Mouse (Mus musculus) MEL (cell line): ENCODE data around the gene Mbnl1. TPM values are rescaled to one million over a fixed set of nuclear protein-coding genes. Genes with fewer than 3 reads are reported as not detected.

Experiments
- DNase-seq: peaks from one replicate; pipeline ENCODE4 v3.0.0; 2011; ENCODE audit warnings: low read depth, low spot score
- H3K27ac ChIP-seq: 2 replicates; pipeline ENCODE4 v1.5.1; 2012; ENCODE audit warnings: low read depth, mild to moderate bottlenecking, control low read depth, low read length, moderate library complexity; ENCODE audit not compliant: control insufficient read depth
- H3K27me3 ChIP-seq, 2 experiments: fragments of 150-350 bp in 1 of 2; sonication (generic) in 1 of 2; 2 replicates each; pipeline ENCODE4 v1.6.1; 2012; ENCODE audit warnings: low read length in 2 of 2, mild to moderate bottlenecking in 2 of 2, improper control_type of control experiment in 1 of 2, moderate library complexity in 1 of 2; ENCODE audit not compliant: insufficient read depth in 2 of 2, control insufficient read depth in 1 of 2
- H3K36me3 ChIP-seq, 2 experiments: 2 replicates each; pipeline ENCODE4 v1.6.1; 2012 to 2014; ENCODE audit warnings: low read length in 2 of 2, improper control_type of control experiment in 1 of 2, inconsistent platforms in 1 of 2, mild to moderate bottlenecking in 1 of 2; ENCODE audit not compliant: insufficient read depth in 2 of 2, control insufficient read depth in 1 of 2
- H3K4me1 ChIP-seq, 2 experiments: fragments of 150-350 bp in 1 of 2; sonication (generic) in 1 of 2; 2 replicates each; pipeline ENCODE4 v1.6.1; 2012; ENCODE audit warnings: low read length in 2 of 2, improper control_type of control experiment in 1 of 2, mild to moderate bottlenecking in 1 of 2; ENCODE audit not compliant: insufficient read depth in 2 of 2, control insufficient read depth in 1 of 2
- H3K4me3 ChIP-seq, 2 experiments: fragments of 150-350 bp in 1 of 2; sonication (generic) in 1 of 2; 2 replicates each; pipeline ENCODE4 v1.5.1; 2012; ENCODE audit warnings: low read depth in 2 of 2, low read length in 2 of 2, mild to moderate bottlenecking in 2 of 2, moderate library complexity in 2 of 2, control low read depth in 1 of 2, improper control_type of control experiment in 1 of 2; ENCODE audit not compliant: control insufficient read depth in 1 of 2, insufficient read depth in 1 of 2
- H3K79me2 ChIP-seq: 2 replicates; pipeline ENCODE4 v1.6.1; 2012; ENCODE audit warnings: mild to moderate bottlenecking, low read length, moderate library complexity; ENCODE audit not compliant: control insufficient read depth, poor library complexity, insufficient read depth
- H3K9ac ChIP-seq: 2 replicates; pipeline ENCODE4 v1.6.1; 2012; ENCODE audit warnings: low read depth, mild to moderate bottlenecking, control low read depth, low read length, moderate library complexity; ENCODE audit not compliant: control insufficient read depth, poor library complexity, severe bottlenecking
- H3K9me3 ChIP-seq: fragments of 150-350 bp; sonication (generic); replicated peaks from 2 replicates; pipeline ENCODE4 v1.6.1; 2012; ENCODE audit warnings: mild to moderate bottlenecking, low read length, improper control_type of control experiment, moderate library complexity; ENCODE audit not compliant: insufficient read depth
- BHLHE40 ChIP-seq: IDR thresholded peaks from 2 replicates; pipeline ENCODE4 v1.6.1; 2012; ENCODE audit warnings: low read depth, mild to moderate bottlenecking, inconsistent platforms, low read length, improper control_type of control experiment, borderline replicate concordance
- CHD1 ChIP-seq: IDR thresholded peaks from 2 replicates; pipeline ENCODE4 v1.6.1; 2012; ENCODE audit warnings: low read depth, mild to moderate bottlenecking, inconsistent platforms, low read length, improper control_type of control experiment
- CTCF ChIP-seq, 3 experiments: IDR thresholded peaks in 2 of 3; conservative IDR thresholded peaks in 1 of 3; 2 replicates each; pipeline ENCODE4 v1.5.1; 2011 to 2012; ENCODE audit warnings: low read length in 3 of 3, low read depth in 2 of 3, mild to moderate bottlenecking in 2 of 3, improper control_type of control experiment in 1 of 3, inconsistent platforms in 1 of 3, mixed read lengths in 1 of 3, moderate library complexity in 1 of 3; ENCODE audit not compliant: control insufficient read depth in 1 of 3, insufficient read depth in 1 of 3, poor library complexity in 1 of 3, severe bottlenecking in 1 of 3
- ELF1 ChIP-seq: IDR thresholded peaks from 2 replicates; pipeline ENCODE4 v1.6.1; 2014; ENCODE audit warnings: low read depth, mild to moderate bottlenecking, inconsistent platforms, low read length, improper control_type of control experiment, moderate library complexity
- MAX ChIP-seq: IDR thresholded peaks from 2 replicates; pipeline ENCODE4 v1.6.1; 2011; ENCODE audit warnings: low read length, improper control_type of control experiment
- MAZ ChIP-seq: IDR thresholded peaks from 2 replicates; pipeline ENCODE4 v1.6.1; 2012; ENCODE audit warnings: low read depth, mild to moderate bottlenecking, inconsistent platforms, low read length, improper control_type of control experiment
- MYC ChIP-seq: IDR thresholded peaks from 2 replicates; pipeline ENCODE4 v1.6.1; 2011; ENCODE audit warnings: low read depth, mild to moderate bottlenecking, low read length, improper control_type of control experiment, moderate library complexity
- NELFE ChIP-seq: IDR thresholded peaks from 2 replicates; pipeline ENCODE4 v1.6.1; 2011; ENCODE audit warnings: low read depth, low read length, improper control_type of control experiment
- POLR2AphosphoS5 ChIP-seq: IDR thresholded peaks from 2 replicates; pipeline ENCODE4 v1.6.1; 2012; ENCODE audit warnings: low read depth, borderline replicate concordance, mild to moderate bottlenecking, inconsistent platforms, low read length, moderate library complexity, mixed read lengths
- RAD21 ChIP-seq: IDR thresholded peaks from 2 replicates; pipeline ENCODE4 v1.6.1; 2011; ENCODE audit warnings: mild to moderate bottlenecking, low read depth, low read length, improper control_type of control experiment
- SIN3A ChIP-seq: IDR thresholded peaks from 2 replicates; pipeline ENCODE4 v1.6.1; 2012; ENCODE audit warnings: low read length, improper control_type of control experiment, inconsistent platforms
- TBP ChIP-seq: IDR thresholded peaks from 2 replicates; pipeline ENCODE4 v1.8.0; 2011; ENCODE audit warnings: low read depth, low read length, improper control_type of control experiment
- UBTF ChIP-seq: IDR thresholded peaks from 2 replicates; pipeline ENCODE4 v1.6.1; 2012; ENCODE audit warnings: low read depth, mild to moderate bottlenecking, inconsistent platforms, low read length, improper control_type of control experiment, moderate library complexity, borderline replicate concordance; ENCODE audit not compliant: insufficient read depth
- ZKSCAN1 ChIP-seq: IDR thresholded peaks from 2 replicates; pipeline ENCODE4 v1.6.1; 2012; ENCODE audit warnings: low read depth, mild to moderate bottlenecking, inconsistent platforms, low read length, improper control_type of control experiment, moderate library complexity
- ZNF384 ChIP-seq: IDR thresholded peaks from 2 replicates; pipeline ENCODE4 v1.6.1; 2012; ENCODE audit warnings: low read depth, mild to moderate bottlenecking, inconsistent platforms, low read length, improper control_type of control experiment
- polyA plus RNA-seq, 2 experiments: library from polyadenylated mRNA; stranded (reverse) in 1 of 2; unstranded in 1 of 2; fragments of >175 nt in 1 of 2; fragments of >200 nt in 1 of 2; gene quantifications; 2 replicates each; pipeline versions ENCODE4 v1.2.1 to v1.2.4; 2012; ENCODE audit warnings: low replicate concordance in 2 of 2, low read depth in 1 of 2; ENCODE audit not compliant: insufficient read length in 2 of 2, insufficient read depth in 1 of 2, missing spikeins in 1 of 2
- total RNA-seq: library from RNA; depleted of rRNA; stranded (reverse); fragments of 300-350 nt; gene quantifications from 2 replicates; pipeline ENCODE4 v1.2.3, GENCODE M21; 2012

Mbnl1 gene
- total and polyA plus RNA-seq, 3 experiments, result 250 to 371 (median 341) TPM

- TF ChIP-seq ZKSCAN1 (no peak), ZNF384 (peak; percentile 46; the same call in 1 of the 2 replicates), ELF1 (no peak), MAX (peak; percentile 55), CTCF (IDR thresholded peaks at IDR 0.05 in 2 of 3, conservative IDR thresholded peaks at IDR 0.05 in 1 of 3; ENCODE audit: control insufficient read depth in 1 of 3, insufficient read depth in 1 of 3, low read depth in 2 of 3, low read length in 3 of 3, poor library complexity in 1 of 3, severe bottlenecking in 1 of 3) (no peak), POLR2AphosphoS5 (no peak), MYC (peak; percentile 84; the same call in 1 of the 2 replicates), MAZ (no peak), BHLHE40 (no peak)
Measured at GRCm38 (mm10) chr3:60473861-60474653, 1.4 kb downstream of the Mbnl1 start (continued).

GRCm38 (mm10) chr3:60474654-60474972 is 2.0 kb downstream of the Mbnl1 start:
- peak overlapping the region; percentile 78 for H3K9ac ChIP-seq
- TF ChIP-seq TBP (no peak), NELFE (no peak), SIN3A (peak; percentile 3), CHD1 (0 out of 2 replicates have a peak, but pooled peaks have one; percentile 61)
- TF ChIP-seq, all 39 proteins: peak for 2
- Histone ChIP-seq H3K4me3 (peak overlapping the region; percentile 63), H3K9me3 (no peaks in the 10 kb centered on the region), H3K27me3 (no peaks in the 10 kb centered on the region), H3K27ac (peak overlapping the region; percentile 94), H3K4me1 (peaks cover 11 to 29% of the 10 kb centered on the region in 2 experiments), H3K79me2 (peaks cover 36% of the 10 kb centered on the region), H3K36me3 (peaks cover 2 to 42% of the 10 kb centered on the region in 2 experiments)
- no peak for DNase-seq

- Histone ChIP-seq H3K4me1 (peaks cover 10 to 32% of the 10 kb centered on the region in 2 experiments), H3K27ac (peak overlapping the region; percentile 94), H3K9ac (peak overlapping the region; percentile 78), H3K79me2 (peaks cover 36% of the 10 kb centered on the region), H3K4me3 (peak overlapping the region; percentile 63), H3K27me3 (no peaks in the 10 kb centered on the region), H3K36me3 (peaks cover 6 to 39% of the 10 kb centered on the region in 2 experiments), H3K9me3 (no peaks in the 10 kb centered on the region)
- DNase-seq, result peak; percentile 68
- TF ChIP-seq CHD1 (peak; percentile 80; the same call in 1 of the 2 replicates), RAD21 (no peak), UBTF (no peak)
Measured at GRCm38 (mm10) chr3:60475055-60475454, 2.4 kb downstream of the Mbnl1 start.
